In genomic region chr5:113902017-113902416, GRCm38 (mm10) we compare ENCODE assay signal across 13 mouse cellular contexts. TPM values are rescaled to one million over a fixed set of nuclear protein-coding genes. Genes with fewer than 3 reads are reported as not detected.
DNase-seq lines count a peak whose midpoint lies in the region; ATAC-seq and TF ChIP-seq lines count a peak whose summit lies in the region.
"Had no signal": no experiment of that assay in that cellular context is flagged by ENCODE, and none has a peak within 500 bp of the region (broad histone marks: within the 10 kb centered on the region; RNA-seq: fewer than 3 reads in every experiment).

No protein-coding gene starts in this region.

- H3K9ac ChIP-seq in hindbrain, embryonic 13.5 days: no peak overlapping the region
- no peak overlapping the region for H3K9ac ChIP-seq in hindbrain, embryonic 11.5 days (ENCODE audit: low read depth, low read length)
- peak overlapping the region; percentile 52 for H3K9ac ChIP-seq in MEL (ENCODE audit: control insufficient read depth, low read depth, low read length, poor library complexity, severe bottlenecking)
- H3K9ac ChIP-seq in liver, embryonic 12.5 days: no peak overlapping the region

- H3K36me3 ChIP-seq in hindbrain, embryonic 13.5 days: no peaks in the 10 kb centered on the region
- H3K36me3 ChIP-seq in hindbrain, embryonic 11.5 days (ENCODE audit: control insufficient read depth, insufficient read depth, low read length): no peaks in the 10 kb centered on the region
- H3K36me3 ChIP-seq in MEL (ENCODE audit: control insufficient read depth in 1 of 2, insufficient read depth in 2 of 2, low read length in 2 of 2): peaks cover 0 to 63% of the 10 kb centered on the region in 2 experiments; a peak in 2 of 4 replicates
- H3K36me3 ChIP-seq in liver, embryonic 12.5 days: no peaks in the 10 kb centered on the region; the same call in 1 of the 2 replicates

- TF ChIP-seq CTCF in MEL (IDR thresholded peaks at IDR 0.05 in 2 of 3, conservative IDR thresholded peaks at IDR 0.05 in 1 of 3; ENCODE audit: control insufficient read depth in 1 of 3, insufficient read depth in 1 of 3, low read depth in 2 of 3, low read length in 3 of 3, poor library complexity in 1 of 3, severe bottlenecking in 1 of 3): no peak

- peaks cover 75% of the 10 kb centered on the region for H3K79me2 ChIP-seq in MEL (ENCODE audit: control insufficient read depth, insufficient read depth, low read length, poor library complexity)

- no peak for TF ChIP-seq RAD21 in MEL (IDR thresholded peaks at IDR 0.05; ENCODE audit: low read depth, low read length)

- TF ChIP-seq POLR2A in MEL (IDR thresholded peaks at IDR 0.05; ENCODE audit: control insufficient read depth in 1 of 2, insufficient read depth in 1 of 2, low read depth in 1 of 2, low read length in 2 of 2, poor library complexity in 1 of 2): peak in 1 of 2 experiments; percentile 50; a peak in 1 of 4 replicates

- peak overlapping the region; percentile 52; the same call in 1 of the 2 replicates for H3K27ac ChIP-seq in hindbrain, embryonic 13.5 days
- H3K27ac ChIP-seq in hindbrain, embryonic 11.5 days (ENCODE audit: low read depth, low read length): no peak overlapping the region
- H3K27ac ChIP-seq in MEL (ENCODE audit: control insufficient read depth, low read depth, low read length): peak overlapping the region; percentile 94
- H3K27ac ChIP-seq in liver, embryonic 12.5 days: no peak overlapping the region
- H3K27ac ChIP-seq: macrophage had no signal

- 74% methylated on average over 6 of the region's 6 CpGs for WGBS in hindbrain, embryonic 13.5 days
- 85% methylated on average over 6 of the region's 6 CpGs for WGBS in hindbrain, embryonic 11.5 days
- 22% methylated on average over 6 of the region's 6 CpGs for WGBS in liver, embryonic 12.5 days (ENCODE audit: insufficient replicate concordance)

- peak; percentile 81 to 92 for TF ChIP-seq EP300 in MEL (IDR thresholded peaks at IDR 0.05; ENCODE audit: low read depth in 1 of 2, low read length in 2 of 2)

- DNase-seq in hindbrain, embryonic 11.5 days (ENCODE audit: low spot score): no peak
- DNase-seq in MEL (ENCODE audit: low read depth, low spot score): peak; percentile 87
- DNase-seq in c-Kit-positive CD71-positive TER-119-positive erythroid progenitor cells, embryonic 14.5 days (ENCODE audit: low spot score): peak; percentile 47
- DNase-seq in kidney, adult 18-20 months: no peak
- DNase-seq in adrenal gland, postnatal 4 days (ENCODE audit: low spot score in 2 of 2): no peak
- DNase-seq: cerebellum, adult 8-10 months; gastrocnemius, postnatal 10 days; spleen, adult 18-20 months; thymus, postnatal 14 days had no signal

- H3K9me3 ChIP-seq in hindbrain, embryonic 13.5 days: no peaks in the 10 kb centered on the region
- no peaks in the 10 kb centered on the region for H3K9me3 ChIP-seq in hindbrain, embryonic 11.5 days (ENCODE audit: control insufficient read depth, low read length)
- no peaks in the 10 kb centered on the region for H3K9me3 ChIP-seq in MEL (replicated peaks; ENCODE audit: insufficient read depth, low read length)
- no peaks in the 10 kb centered on the region for H3K9me3 ChIP-seq in liver, embryonic 12.5 days (replicated peaks)

- H3K27me3 ChIP-seq in hindbrain, embryonic 13.5 days: no peaks in the 10 kb centered on the region
- no peaks in the 10 kb centered on the region for H3K27me3 ChIP-seq in hindbrain, embryonic 11.5 days (ENCODE audit: control insufficient read depth, insufficient read depth, low read length)
- no peaks in the 10 kb centered on the region for H3K27me3 ChIP-seq in MEL (ENCODE audit: control insufficient read depth in 1 of 2, insufficient read depth in 2 of 2, low read length in 2 of 2)
- H3K27me3 ChIP-seq in liver, embryonic 12.5 days (replicated peaks): no peaks in the 10 kb centered on the region

- H3K4me2 ChIP-seq in hindbrain, embryonic 13.5 days: no peak overlapping the region
- no peak overlapping the region for H3K4me2 ChIP-seq in hindbrain, embryonic 11.5 days (replicated peaks; ENCODE audit: low read depth, low read length)
- H3K4me2 ChIP-seq in liver, embryonic 12.5 days: peak overlapping the region; percentile 42

- no peak for ATAC-seq in hindbrain, embryonic 13.5 days (ENCODE audit: low FRiP score)
- no peak for ATAC-seq in hindbrain, embryonic 11.5 days (ENCODE audit: low FRiP score)
- ATAC-seq in liver, embryonic 12.5 days: peak; percentile 80
- ATAC-seq in monocyte, adult 5-6 weeks (replicated peaks; ENCODE audit: insufficient number of reproducible peaks, low FRiP score, low TSS enrichment, poor library complexity, severe bottlenecking): no peak

- no peak overlapping the region for H3K4me3 ChIP-seq in hindbrain, embryonic 13.5 days
- H3K4me3 ChIP-seq in hindbrain, embryonic 11.5 days (ENCODE audit: low read depth, low read length): no peak overlapping the region
- H3K4me3 ChIP-seq in MEL (ENCODE audit: control insufficient read depth in 1 of 2, insufficient read depth in 1 of 2, low read depth in 2 of 2, low read length in 2 of 2): peak overlapping the region; percentile 22 to 33
- no peak overlapping the region for H3K4me3 ChIP-seq in liver, embryonic 12.5 days

- H3K4me1 ChIP-seq in hindbrain, embryonic 13.5 days (replicated peaks): peaks cover 94% of the 10 kb centered on the region
- peaks cover 4% of the 10 kb centered on the region for H3K4me1 ChIP-seq in hindbrain, embryonic 11.5 days (replicated peaks; ENCODE audit: control insufficient read depth, insufficient read depth, low read length)
- peaks cover 21 to 56% of the 10 kb centered on the region in 2 experiments for H3K4me1 ChIP-seq in MEL (ENCODE audit: control insufficient read depth in 1 of 2, insufficient read depth in 2 of 2, low read length in 2 of 2)
- peaks cover 90% of the 10 kb centered on the region for H3K4me1 ChIP-seq in liver, embryonic 12.5 days

TF ChIP-seq in MEL, 35 proteins besides CTCF, POLR2A, EP300 and RAD21 (continues in another document):
- TF ChIP-seq SIN3A (IDR thresholded peaks at IDR 0.05; ENCODE audit: low read length): peak; percentile 91
- TF ChIP-seq NRF1 (IDR thresholded peaks at IDR 0.05; ENCODE audit: insufficient read depth, low read depth, low read length, poor library complexity, severe bottlenecking): no peak
- TF ChIP-seq ZKSCAN1 (IDR thresholded peaks at IDR 0.05; ENCODE audit: low read depth, low read length): no peak
- no peak for TF ChIP-seq SMC3 (IDR thresholded peaks at IDR 0.05; ENCODE audit: low read depth, low read length)
- peak; percentile 49 for TF ChIP-seq MYB (IDR thresholded peaks at IDR 0.05; ENCODE audit: low read depth, low read length)
- TF ChIP-seq KAT2A (conservative IDR thresholded peaks at IDR 0.05; ENCODE audit: low read depth, low read length): no peak
- peak; percentile 76 for TF ChIP-seq TAL1 (IDR thresholded peaks at IDR 0.05; ENCODE audit: low read length)
- no peak for TF ChIP-seq ZMIZ1 (IDR thresholded peaks at IDR 0.05; ENCODE audit: low read depth, low read length)
- no peak for TF ChIP-seq UBTF (IDR thresholded peaks at IDR 0.05; ENCODE audit: borderline replicate concordance, insufficient read depth, low read depth, low read length)
- TF ChIP-seq JUND (IDR thresholded peaks at IDR 0.05; ENCODE audit: low read depth, low read length): no peak
- TF ChIP-seq MAX (IDR thresholded peaks at IDR 0.05; ENCODE audit: low read length): no peak; the same call in 1 of the 2 replicates
- peak; percentile 97 for TF ChIP-seq RCOR1 (IDR thresholded peaks at IDR 0.05; ENCODE audit: low read depth, low read length)
- TF ChIP-seq ELF1 (IDR thresholded peaks at IDR 0.05; ENCODE audit: low read depth, low read length): no peak
- no peak for TF ChIP-seq ZNF384 (IDR thresholded peaks at IDR 0.05; ENCODE audit: low read depth, low read length)
- TF ChIP-seq POLR2AphosphoS2 (IDR thresholded peaks at IDR 0.05; ENCODE audit: low read length): no peak
- no peak for TF ChIP-seq USF1 (IDR thresholded peaks at IDR 0.05; ENCODE audit: low read depth, low read length)
- peak; percentile 99 for TF ChIP-seq ETS1 (IDR thresholded peaks at IDR 0.05; ENCODE audit: low read depth, low read length)
- TF ChIP-seq ZC3H11A (IDR thresholded peaks at IDR 0.05; ENCODE audit: low read depth, low read length): no peak; the same call in 1 of the 2 replicates
- peak; percentile 72 for TF ChIP-seq MXI1 (IDR thresholded peaks at IDR 0.05; ENCODE audit: low read depth, low read length)
- no peak for TF ChIP-seq NELFE (IDR thresholded peaks at IDR 0.05; ENCODE audit: low read depth, low read length)
- peak; percentile 69; the same call in 1 of the 2 replicates for TF ChIP-seq MAZ (IDR thresholded peaks at IDR 0.05; ENCODE audit: low read depth, low read length)
- no peak for TF ChIP-seq E2F4 (IDR thresholded peaks at IDR 0.05; ENCODE audit: borderline replicate concordance, low read depth, low read length)
- TF ChIP-seq USF2 (IDR thresholded peaks at IDR 0.05; ENCODE audit: borderline replicate concordance in 1 of 2, insufficient read depth in 1 of 2, low read depth in 1 of 2, low read length in 2 of 2): no peak
- TF ChIP-seq MEF2A (IDR thresholded peaks at IDR 0.05; ENCODE audit: extremely low read depth, insufficient replicate concordance, low read depth, low read length, poor library complexity, severe bottlenecking): 0 out of 2 replicates have a peak, but pooled peaks have one; percentile 28
- no peak for TF ChIP-seq CHD2 (IDR thresholded peaks at IDR 0.05; ENCODE audit: low read length)
- TF ChIP-seq BHLHE40 (IDR thresholded peaks at IDR 0.05; ENCODE audit: borderline replicate concordance, low read depth, low read length): peak; percentile 55; the same call in 1 of the 2 replicates
- TF ChIP-seq MYC (IDR thresholded peaks at IDR 0.05; ENCODE audit: low read depth, low read length): no peak
- no peak for TF ChIP-seq CHD1 (IDR thresholded peaks at IDR 0.05; ENCODE audit: low read depth, low read length)
- no peak; the same call in 1 of the 2 replicates for TF ChIP-seq MAFK (IDR thresholded peaks at IDR 0.05; ENCODE audit: borderline replicate concordance, low read depth, low read length)
- peak; percentile 88 for TF ChIP-seq GATA1 (IDR thresholded peaks at IDR 0.05; ENCODE audit: low read depth, low read length)

RNA-seq across cellular contexts. Expression of gene Coro1c, which starts 6.5 kb away (rescaled TPM):
- polyA plus RNA-seq in hindbrain, embryonic 13.5 days (2015; fragmentation: Nextera tagmentation; extraction: Ambion mirVana): 176 and 190 TPM in 2 replicates
- polyA plus RNA-seq in hindbrain, embryonic 11.5 days (2014; fragmentation: Nextera tagmentation; extraction: Ambion mirVana): 192 and 230 TPM in 2 replicates
- 103 TPM in 2 replicates for total RNA-seq in MEL (2012; rRNA removed)
- 100 to 1,000 TPM in 1 of 2 experiments, 10 to 100 TPM in 1; 77.3 to 158 TPM for polyA plus RNA-seq in MEL (2012; ENCODE audit: insufficient read depth in 1 of 2, insufficient read length in 2 of 2, low read depth in 1 of 2, low replicate concordance in 2 of 2, missing spikeins in 1 of 2)
- 78.7 and 78.8 TPM in 2 replicates for polyA plus RNA-seq in liver, embryonic 12.5 days (2016; fragmentation: Nextera tagmentation; extraction: Ambion mirVana)
- total RNA-seq in monocyte, adult 5-6 weeks (2017): 129 to 177 TPM (median 136 TPM) in 3 replicates
- total RNA-seq in adrenal gland, postnatal 4 days (2021): 100 to 1,000 TPM in 1 of 2 experiments, 10 to 100 TPM in 1; 99.1 to 105 TPM

Comparison
In these comparisons a context has a peak if more than half of its experiments do, and no peak if none do; other contexts are left out.
1. H3K27ac ChIP-seq: peak in hindbrain, embryonic 13.5 days (single experiment) and MEL (single experiment); none in hindbrain, embryonic 11.5 days (single experiment) and liver, embryonic 12.5 days (single experiment).
2. H3K4me3 ChIP-seq: peak in MEL (2 of 2); none in hindbrain, embryonic 13.5 days (single experiment), hindbrain, embryonic 11.5 days (single experiment) and liver, embryonic 12.5 days (single experiment).
3. DNase-seq: peak in MEL (single experiment) and c-Kit-positive CD71-positive TER-119-positive erythroid progenitor cells, embryonic 14.5 days (single experiment); none in hindbrain, embryonic 11.5 days (single experiment), kidney, adult 18-20 months (single experiment) and adrenal gland, postnatal 4 days (0 of 2).